Mouse (Mus musculus): ENCODE results near the gene Mnat1.
"Not testable (repeated sequence)": the region's sequence is repeated elsewhere in the genome, so short reads cannot be mapped to it uniquely, and the experiment has no call there.

Gene Mnat1

DNA sequence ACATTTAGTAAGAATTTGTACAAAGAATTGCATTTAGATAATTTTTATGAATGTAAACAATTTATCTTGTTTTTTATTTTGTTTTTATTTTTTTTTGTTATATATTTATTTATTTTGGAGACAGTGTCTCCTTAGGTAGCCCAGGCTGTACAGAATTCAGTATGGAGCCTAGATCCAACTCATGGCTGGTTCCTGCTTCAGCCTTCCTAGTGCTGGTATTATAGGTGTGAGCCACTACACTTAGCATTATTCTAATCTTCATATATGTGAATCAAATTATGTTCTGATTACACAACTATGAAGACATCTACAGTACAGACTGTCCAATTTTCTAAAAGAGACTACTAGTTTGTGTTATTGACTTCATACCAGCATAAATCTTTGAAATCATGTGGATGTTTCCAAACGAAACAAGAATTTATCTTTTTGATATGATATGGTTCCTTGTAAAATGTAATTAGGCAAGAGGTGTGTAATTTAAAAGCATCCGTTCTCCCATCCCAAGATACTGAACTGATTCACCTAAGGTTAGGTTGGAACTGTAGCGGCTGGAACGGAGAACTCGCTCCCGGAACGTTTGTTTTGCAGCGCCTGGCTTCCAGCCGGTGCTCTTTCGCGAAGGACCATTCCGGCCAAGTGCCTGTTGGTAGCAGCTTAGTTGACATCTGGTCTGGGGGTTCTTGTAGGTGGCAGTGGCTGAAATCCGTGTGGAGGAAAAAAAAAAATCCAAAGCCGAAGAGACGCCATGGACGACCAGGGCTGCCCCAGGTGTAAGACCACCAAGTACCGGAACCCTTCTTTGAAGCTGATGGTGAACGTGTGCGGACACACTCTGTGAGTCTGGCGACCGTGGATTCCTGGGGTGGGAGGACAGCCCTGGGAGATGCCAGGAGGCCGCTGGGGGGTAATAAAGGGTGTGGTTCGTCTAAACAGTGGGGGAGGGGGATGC is at the start of gene Mnat1:
TSS of gene Mnat1 (plus strand) at position 625 of the 949 bp plus-strand sequence.
- peak; percentile 86 for DNase-seq

GRCm38 (mm10) chr12:73081828-73082227 is 41.7 kb upstream of the Mnat1 start:
- DNase-seq: not testable (repeated sequence)

GRCm38 (mm10) chr12:73083773-73084172 is 39.7 kb upstream of the Mnat1 start:
- no peak for DNase-seq

DNA sequence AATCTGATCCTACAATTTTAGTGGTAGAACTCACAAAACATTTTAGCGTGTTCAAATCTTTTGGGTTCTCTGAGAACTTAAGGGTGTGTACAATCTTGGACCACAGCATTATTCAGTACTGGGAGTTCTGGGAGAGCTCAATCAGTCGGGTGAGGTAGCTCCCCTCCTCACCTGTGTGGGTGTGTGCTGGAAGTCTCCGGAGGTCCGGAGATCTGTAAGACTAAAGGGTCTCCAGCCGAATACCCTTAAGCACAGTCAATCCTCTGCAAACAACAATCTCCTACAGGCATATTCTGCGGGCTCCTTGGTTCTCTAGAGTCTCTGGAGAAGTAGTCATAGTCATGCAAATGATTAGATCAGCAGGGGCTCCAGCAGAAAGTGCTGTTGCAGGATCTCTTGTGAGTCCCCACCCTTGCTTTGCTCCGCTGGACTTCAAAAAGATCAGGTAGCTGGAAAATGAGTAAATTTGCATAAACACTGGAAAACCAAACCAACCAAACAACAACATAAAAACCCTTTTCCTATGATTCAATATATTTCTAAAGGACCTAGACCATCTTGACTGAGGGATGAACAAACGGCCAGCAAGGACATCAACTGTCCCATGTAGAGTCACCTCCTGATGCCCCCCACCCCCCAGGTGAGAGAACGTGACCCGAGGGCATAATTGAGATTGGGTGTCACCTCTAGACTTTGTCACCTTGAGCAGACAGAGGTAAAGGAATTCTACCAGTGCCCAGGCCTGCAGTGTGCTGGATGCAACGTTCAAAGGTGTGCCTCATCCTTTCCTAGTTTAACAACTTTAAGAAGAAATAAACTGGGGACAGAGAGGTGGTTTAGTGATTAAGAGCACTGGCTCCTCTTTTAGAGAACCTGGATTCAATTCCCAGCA is 37.5 kb upstream of the Mnat1 start:
- DNase-seq: no peak

DNA sequence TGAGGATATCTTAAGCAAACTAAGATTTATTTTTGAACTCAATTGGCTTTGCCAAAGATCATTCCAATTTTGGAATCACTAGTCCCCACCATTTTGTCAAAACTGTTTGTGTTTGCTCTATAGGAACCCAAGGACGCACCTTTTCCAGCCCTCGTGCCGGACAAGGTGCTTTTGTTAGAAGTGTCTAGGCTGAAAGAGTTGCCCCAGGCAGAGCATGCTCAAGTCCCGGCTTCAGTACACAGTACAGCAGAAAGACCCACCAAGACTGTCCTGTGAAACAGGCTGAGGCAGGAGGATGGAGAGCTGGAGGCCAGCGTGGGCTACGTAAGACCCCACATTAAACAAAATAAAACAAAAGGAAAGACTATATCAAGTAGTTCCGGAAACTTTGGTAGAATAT is 36.4 kb upstream of the Mnat1 start:
- no peak for DNase-seq

DNA sequence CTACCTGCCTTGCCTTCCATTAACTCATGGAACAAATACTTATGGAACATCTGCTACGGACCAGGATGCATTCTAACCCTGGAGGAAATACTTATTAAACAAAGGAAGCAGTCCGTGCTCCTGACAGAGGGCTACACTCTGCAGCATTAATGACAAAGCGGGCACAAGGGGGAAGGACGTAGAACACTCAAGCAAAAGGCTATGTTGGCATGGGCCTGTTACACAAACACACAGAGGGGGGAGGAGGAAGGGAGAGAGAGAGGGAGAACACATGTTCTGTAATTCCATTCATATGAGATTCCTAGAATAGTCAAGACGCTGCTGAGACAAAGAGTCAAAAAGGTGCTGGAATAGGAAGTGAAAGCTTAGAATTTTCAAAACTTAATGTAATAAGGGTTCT is 35.0 kb upstream of the Mnat1 start:
- DNase-seq: no peak

DNA sequence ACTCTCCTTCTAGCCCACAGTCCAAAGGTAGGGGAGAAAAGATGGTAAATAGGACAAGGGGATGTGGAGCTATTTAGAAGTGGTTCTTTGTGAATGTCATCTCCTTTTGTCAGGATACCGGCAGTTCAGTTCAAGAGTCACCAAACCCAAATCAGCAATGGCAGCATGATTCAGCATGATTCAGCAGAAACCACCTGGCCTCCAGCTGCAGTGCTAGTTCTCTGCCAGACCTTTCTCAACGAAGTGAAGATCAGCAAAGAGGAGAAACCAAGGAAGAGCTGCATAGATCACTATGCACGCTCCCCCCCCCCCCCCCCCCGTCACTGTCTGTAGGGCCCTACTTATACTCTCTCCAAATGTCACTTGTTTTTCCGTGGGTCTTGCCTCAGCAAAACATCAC is 34.6 kb upstream of the Mnat1 start:
- no peak for DNase-seq

DNA sequence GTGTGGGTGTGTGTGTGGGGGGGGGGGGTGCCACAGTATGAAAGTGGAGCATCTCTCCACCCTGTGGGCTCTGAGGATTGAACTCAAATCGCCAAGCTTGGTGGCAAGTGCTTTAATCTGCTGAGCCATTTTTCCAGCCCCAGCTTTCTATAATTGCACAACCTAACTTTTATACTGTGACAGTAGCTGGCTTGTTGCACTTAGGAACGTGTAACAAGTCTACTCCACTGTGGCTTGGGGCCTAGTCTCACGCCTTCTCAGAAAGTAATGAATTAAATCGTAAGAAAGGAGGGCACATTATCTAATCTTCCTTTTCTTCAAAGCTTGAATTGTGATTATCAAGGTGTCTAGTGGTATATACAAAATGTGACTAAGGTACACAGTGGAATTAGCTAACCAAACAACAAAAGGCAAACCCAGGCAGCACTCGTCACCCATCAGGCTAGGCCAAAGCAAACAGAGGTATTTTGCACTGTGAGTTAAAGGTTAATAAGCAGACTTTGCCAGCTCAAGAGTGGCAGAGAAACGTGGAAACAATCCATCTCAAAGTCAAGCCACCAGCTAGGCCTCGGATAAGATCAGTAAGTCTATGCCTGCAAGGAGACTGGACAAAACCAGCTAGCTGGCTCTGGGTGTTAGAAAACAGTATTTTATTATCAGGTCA is 32.7 kb upstream of the Mnat1 start:
- no peak for DNase-seq

DNA sequence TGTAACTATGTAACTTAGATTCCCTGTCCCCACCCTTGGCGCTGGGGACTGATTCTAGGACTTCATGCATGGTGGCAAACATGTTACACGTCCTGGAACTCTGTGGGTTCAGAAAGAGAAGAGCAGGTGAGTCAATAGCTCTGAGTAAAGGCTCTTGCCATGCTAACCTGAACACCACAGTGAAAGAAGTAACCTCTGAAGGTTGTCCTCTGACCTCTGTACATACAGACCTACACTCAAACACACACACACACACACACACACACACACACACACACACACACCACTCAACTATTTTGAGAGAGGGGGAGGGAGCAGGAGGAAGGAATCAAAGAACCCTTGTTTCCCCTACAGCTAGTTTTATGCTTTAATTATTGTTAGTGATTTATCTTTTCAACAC is 29.3 kb upstream of the Mnat1 start:
- no peak for DNase-seq

DNA sequence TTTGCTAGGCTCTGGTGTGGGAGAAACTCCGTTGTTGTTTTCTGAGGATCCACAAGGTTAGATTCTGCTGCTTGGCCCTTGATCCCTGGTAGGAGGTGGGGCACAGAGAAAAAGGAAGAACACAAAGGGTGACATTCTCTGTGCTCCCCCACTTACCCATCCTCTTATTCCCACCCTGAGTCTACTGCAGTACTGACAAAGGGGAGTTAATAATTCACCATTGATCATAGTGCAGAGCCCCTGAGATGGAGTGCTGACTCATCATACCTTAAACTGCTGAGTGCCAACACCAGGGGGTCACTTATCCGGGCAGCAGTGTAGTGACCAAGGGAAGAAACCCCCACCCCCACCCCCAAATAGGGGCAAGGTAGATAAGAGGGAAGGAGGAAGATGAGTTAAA is 28.9 kb upstream of the Mnat1 start:
- DNase-seq: no peak

DNA sequence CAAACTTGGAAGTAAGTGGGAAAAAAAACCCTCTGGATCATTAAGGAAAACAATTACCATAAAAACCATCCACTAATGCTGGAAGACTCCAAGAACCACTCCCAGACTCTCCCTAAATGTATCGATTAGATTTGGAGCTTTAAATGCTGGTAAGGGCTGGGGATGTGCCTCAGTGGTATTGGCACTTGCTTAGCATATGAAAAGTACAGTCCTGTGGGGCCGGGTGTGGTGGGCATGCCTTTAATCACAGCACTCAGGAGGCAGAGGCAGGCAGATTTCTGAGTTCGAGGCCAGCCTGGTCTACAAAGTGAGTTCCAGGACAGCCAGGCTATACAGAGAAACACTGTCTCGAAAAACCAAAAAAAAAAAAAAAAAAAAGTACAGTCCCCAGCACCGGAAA is 27.3 kb upstream of the Mnat1 start:
- not testable (repeated sequence) for DNase-seq

- DNase-seq: no peak
Observed at GRCm38 (mm10) chr12:73098593-73098992, 24.9 kb upstream of the Mnat1 start.

DNA sequence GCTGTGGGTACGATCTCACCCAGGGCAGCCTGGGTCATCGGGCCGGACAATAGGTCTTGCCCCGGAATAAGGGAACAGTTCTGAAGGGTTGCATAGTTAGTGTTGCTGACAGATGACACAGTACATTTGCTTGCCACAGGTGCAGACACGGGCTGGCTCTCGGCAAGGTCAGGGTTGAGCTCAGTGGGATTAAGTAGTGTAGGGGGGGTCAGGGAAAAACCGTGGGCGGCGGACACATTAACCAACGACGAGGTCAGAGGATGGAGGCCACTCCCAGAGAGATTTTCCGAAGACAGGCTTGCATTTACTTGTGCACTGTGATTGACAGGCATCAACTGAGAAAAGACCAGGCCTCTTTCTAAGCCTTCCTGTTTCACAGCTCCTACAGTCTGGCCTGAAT is 19.8 kb upstream of the Mnat1 start:
- DNase-seq: no peak

DNA sequence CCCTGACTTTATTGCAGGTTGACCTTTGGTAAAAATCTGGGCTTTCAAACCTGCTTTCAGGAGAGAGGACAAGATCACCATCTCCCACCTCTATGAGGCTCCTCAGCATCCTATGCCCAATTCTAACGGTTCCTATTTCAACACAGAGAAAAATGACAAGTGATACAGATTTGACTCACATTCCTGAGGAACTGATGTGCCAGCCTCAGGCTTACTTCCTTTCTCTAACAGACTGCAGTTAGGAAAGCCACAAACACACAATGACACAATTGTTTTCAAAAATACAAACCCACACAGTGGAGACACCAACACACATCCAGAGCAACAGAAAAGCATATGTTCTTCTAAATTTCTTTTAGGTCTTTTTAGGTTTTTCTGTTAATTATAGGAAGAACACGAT is 15.7 kb upstream of the Mnat1 start:
- DNase-seq: no peak

DNA sequence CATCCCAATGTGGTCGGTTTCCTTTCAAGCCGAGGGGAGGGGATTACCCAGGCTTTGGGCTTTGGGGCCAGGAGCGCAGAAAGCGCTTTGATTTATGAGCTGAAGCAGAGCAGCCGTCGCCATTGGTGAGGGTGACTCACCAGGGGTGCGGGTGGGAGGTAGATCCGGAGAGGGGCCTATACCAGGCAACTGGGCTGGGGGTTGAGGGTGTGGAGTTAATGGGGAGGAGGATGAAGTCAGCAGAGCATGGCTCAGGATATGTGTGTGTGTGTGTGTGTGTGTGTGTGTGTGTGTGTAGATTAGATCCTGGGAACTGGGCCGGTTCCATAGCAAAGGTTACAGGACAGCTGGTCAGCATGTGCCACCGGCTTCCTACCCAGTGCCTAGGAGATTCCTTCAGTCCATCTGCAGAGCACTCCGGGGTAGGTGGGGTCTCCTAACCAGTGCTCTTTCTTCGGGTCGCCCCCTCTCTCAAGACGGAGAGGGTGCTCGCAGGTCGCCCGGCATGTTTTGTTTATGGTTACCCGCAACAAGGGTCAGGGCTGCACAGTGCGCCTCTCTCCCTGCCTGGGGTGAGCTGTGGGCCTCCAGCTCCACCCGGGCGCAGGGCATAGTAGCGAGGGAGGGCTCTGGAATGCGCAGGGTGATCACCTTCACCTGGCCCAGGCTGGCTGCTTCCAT is 12.9 kb upstream of the Mnat1 start:
- DNase-seq: peak; percentile 55

- peak; percentile 73 for DNase-seq
Observed at GRCm38 (mm10) chr12:73111561-73112325, 11.8 kb upstream of the Mnat1 start.

GRCm38 (mm10) chr12:73112326-73113087 is 11.0 kb upstream of the Mnat1 start:
- DNase-seq: peak; percentile 67

- DNase-seq: peak; percentile 84
Observed at GRCm38 (mm10) chr12:73113196-73113595, 10.3 kb upstream of the Mnat1 start, which contains the start of gene Six4. TSS of gene Six4 (minus strand) at chr12:73113456.

DNA sequence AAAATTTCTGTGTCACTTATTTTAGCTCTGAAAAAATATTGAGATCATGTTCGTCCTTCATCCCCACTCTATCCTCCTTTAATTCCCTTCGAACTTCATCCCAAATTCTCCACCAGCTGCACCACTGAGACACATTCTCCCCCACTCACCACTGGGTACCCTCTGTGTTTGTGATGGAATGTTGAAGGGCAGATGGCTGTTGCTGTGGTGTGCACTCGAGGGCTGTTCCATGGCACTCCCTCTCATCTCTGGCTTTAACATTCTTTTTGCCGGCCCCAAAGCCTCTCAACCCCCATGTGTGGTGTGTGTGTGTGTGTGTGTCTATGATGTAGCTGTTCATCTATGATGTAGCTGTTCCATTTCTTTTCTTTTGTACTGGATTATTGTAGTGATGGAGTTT is 1.7 kb downstream of the Mnat1 start:
- DNase-seq: no peak

GRCm38 (mm10) chr12:73140732-73141131 is 17.2 kb downstream of the Mnat1 start:
- DNase-seq: no peak

- no peak for DNase-seq
Observed at GRCm38 (mm10) chr12:73147236-73147635, 23.7 kb downstream of the Mnat1 start.
